Comparison of ENCODE assay signal across 14 mouse cellular contexts in genomic region chr1:194706566-194706965, GRCm38 (mm10).
"Had no signal": no experiment of that assay in that cellular context is flagged by ENCODE, and none has a peak within 500 bp of the region (broad histone marks: within the 10 kb centered on the region; RNA-seq: fewer than 3 reads in every experiment).

No protein-coding gene starts in this region.

- H3K27ac ChIP-seq: intestine, embryonic 15.5 days; limb, embryonic 13.5 days; midbrain, embryonic 10.5 days; midbrain, embryonic 15.5 days; neural tube, embryonic 13.5 days; stomach, embryonic 15.5 days had no signal

- H3K4me2 ChIP-seq: intestine, embryonic 15.5 days; limb, embryonic 13.5 days; midbrain, embryonic 15.5 days; neural tube, embryonic 13.5 days; stomach, embryonic 15.5 days had no signal

- H3K27me3 ChIP-seq: intestine, embryonic 15.5 days; limb, embryonic 13.5 days; midbrain, embryonic 15.5 days; neural tube, embryonic 13.5 days; stomach, embryonic 15.5 days had no signal

- H3K36me3 ChIP-seq: intestine, embryonic 15.5 days; limb, embryonic 13.5 days; midbrain, embryonic 15.5 days; stomach, embryonic 15.5 days had no signal

- H3K4me1 ChIP-seq: stomach, embryonic 15.5 days had no signal

- H3K4me3 ChIP-seq: intestine, embryonic 15.5 days; limb, embryonic 13.5 days; midbrain, embryonic 10.5 days; midbrain, embryonic 15.5 days; neural tube, embryonic 13.5 days; stomach, embryonic 15.5 days had no signal

- DNase-seq: kidney, adult 8-10 months; kidney, postnatal 36 days; layer of hippocampus, adult 9-11 months; layer of hippocampus, postnatal 36 days; lung, adult 18-20 months; right cerebral cortex, postnatal 14 days; thymus, adult 2 months; thymus, postnatal 25 days had no signal

- H3K9me3 ChIP-seq: intestine, embryonic 15.5 days; limb, embryonic 13.5 days; midbrain, embryonic 10.5 days; midbrain, embryonic 15.5 days; neural tube, embryonic 13.5 days; stomach, embryonic 15.5 days had no signal

- H3K9ac ChIP-seq: intestine, embryonic 15.5 days; limb, embryonic 13.5 days; midbrain, embryonic 15.5 days; neural tube, embryonic 13.5 days; stomach, embryonic 15.5 days had no signal
